In the genomic region with DNA sequence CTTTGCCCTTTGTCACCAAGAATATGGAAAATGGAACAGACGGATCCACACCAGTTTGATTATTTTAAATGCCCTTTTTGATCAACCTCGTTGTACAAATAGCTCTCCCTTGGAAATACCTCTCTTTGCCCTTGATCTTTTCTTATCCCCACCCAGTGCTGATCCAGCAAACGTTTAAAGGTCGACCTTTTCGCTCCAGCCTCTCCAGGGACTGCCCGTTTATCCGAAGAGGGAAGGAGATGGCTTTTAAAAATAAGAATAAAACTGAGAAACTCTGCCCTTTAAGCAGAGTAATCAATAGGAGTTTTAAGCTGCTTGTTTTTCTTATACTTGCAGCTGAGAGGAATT, we compare ENCODE assay signal across 8 mouse cellular contexts. TPM values are rescaled to one million over a fixed set of nuclear protein-coding genes. Genes with fewer than 3 reads are reported as not detected.
A peak's percentile ranks its signal among the peaks of the same experiment; 100 is the strongest.
DNase-seq lines count a peak whose midpoint lies in the region; ATAC-seq and TF ChIP-seq lines count a peak whose summit lies in the region.

No protein-coding gene starts in this region.

- no peaks in the 10 kb centered on the region for H3K4me1 ChIP-seq in heart, adult 2 months (ENCODE audit: control insufficient read depth, insufficient read depth, low read length)
- no peaks in the 10 kb centered on the region for H3K4me1 ChIP-seq in ES-Bruce4 (ENCODE audit: control insufficient read depth, insufficient read depth, low read length)
- peaks cover 18% of the 10 kb centered on the region for H3K4me1 ChIP-seq in forebrain, embryonic 14.5 days (ENCODE audit: control insufficient read depth, insufficient read depth, low read length)
- H3K4me1 ChIP-seq in liver, embryonic 12.5 days, result peaks cover 32% of the 10 kb centered on the region

- WGBS in heart, adult 2 months, result 7% methylated on average over 7 of the region's 7 CpGs
- 2% methylated on average over 7 of the region's 7 CpGs for whole genome bisulfite sequencing in forebrain, embryonic 14.5 days
- WGBS in liver, embryonic 12.5 days (ENCODE audit: insufficient replicate concordance), result 8% methylated on average over 7 of the region's 7 CpGs

- no peak for ATAC-seq in forebrain, embryonic 14.5 days
- ATAC-seq in liver, embryonic 12.5 days, result no peak
- no peak for ATAC-seq in monocyte, adult 5-6 weeks (replicated peaks; ENCODE audit: insufficient number of reproducible peaks, low FRiP score, low TSS enrichment, poor library complexity, severe bottlenecking)

- H3K9ac ChIP-seq in heart, adult 2 months (ENCODE audit: low read depth, low read length), result peak overlapping the region; percentile 99
- peak overlapping the region; percentile 97 for H3K9ac ChIP-seq in ES-Bruce4 (ENCODE audit: low read depth, poor library complexity, severe bottlenecking)
- peak overlapping the region; percentile 99 for H3K9ac ChIP-seq in forebrain, embryonic 14.5 days (ENCODE audit: low read length)
- peak overlapping the region; percentile 98 for H3K9ac ChIP-seq in liver, embryonic 12.5 days

- TF ChIP-seq CTCF in heart, adult 2 months (IDR thresholded peaks at IDR 0.05), result no peak
- TF ChIP-seq CTCF in ES-Bruce4 (IDR thresholded peaks at IDR 0.05; ENCODE audit: low read depth, low read length), result no peak

- no peaks in the 10 kb centered on the region for H3K27me3 ChIP-seq in heart, adult 2 months (ENCODE audit: control insufficient read depth, insufficient read depth, low read length)
- H3K27me3 ChIP-seq in ES-Bruce4 (ENCODE audit: control insufficient read depth, insufficient read depth, low read length, poor library complexity, severe bottlenecking), result no peaks in the 10 kb centered on the region
- H3K27me3 ChIP-seq in forebrain, embryonic 14.5 days (replicated peaks; ENCODE audit: control insufficient read depth, insufficient read depth, low read length), result no peaks in the 10 kb centered on the region
- H3K27me3 ChIP-seq in liver, embryonic 12.5 days (replicated peaks), result no peaks in the 10 kb centered on the region

- no peak for TF ChIP-seq EP300 in heart, adult 2 months (IDR thresholded peaks at IDR 0.05; ENCODE audit: insufficient read depth, low read depth, low read length)
- TF ChIP-seq EP300 in ES-Bruce4 (IDR thresholded peaks at IDR 0.05; ENCODE audit: insufficient read depth, low read depth, low read length), result no peak

- 0 out of 2 replicates have a peak, but pooled peaks cover 2% of the 10 kb centered on the region for H3K79me2 ChIP-seq in heart, adult 2 months (replicated peaks; ENCODE audit: control insufficient read depth, insufficient read depth, low read length)

- peak overlapping the region; percentile 92 for H3K27ac ChIP-seq in heart, adult 2 months
- H3K27ac ChIP-seq in ES-Bruce4 (ENCODE audit: insufficient read depth, low read length), result peak overlapping the region; percentile 37
- peak overlapping the region; percentile 72; the same call in 1 of the 2 replicates for H3K27ac ChIP-seq in forebrain, embryonic 14.5 days (ENCODE audit: low read depth, low read length)
- H3K27ac ChIP-seq in liver, embryonic 12.5 days, result peak overlapping the region; percentile 94

- H3K4me3 ChIP-seq in heart, adult 2 months, result peak overlapping the region; percentile 61
- H3K4me3 ChIP-seq in ES-Bruce4 (ENCODE audit: low read depth, low read length), result peak overlapping the region; percentile 80
- peak overlapping the region; percentile 100 for H3K4me3 ChIP-seq in forebrain, embryonic 14.5 days (ENCODE audit: low read depth, low read length)
- H3K4me3 ChIP-seq in liver, embryonic 12.5 days, result peak overlapping the region; percentile 97

- peak overlapping the region; percentile 69 for H3K4me2 ChIP-seq in forebrain, embryonic 14.5 days (ENCODE audit: low read length)
- peak overlapping the region; percentile 99 for H3K4me2 ChIP-seq in liver, embryonic 12.5 days

- intact Hi-C loops in heart, adult 2 months (cut with DNase I), result loop anchor here (1.0 to 5.0 kb wide), 4 partner anchors 16 to 245 kb away; a partner anchor contains a TSS

- no peak for DNase-seq in heart, adult 2 months
- no peak for DNase-seq in heart, adult 11 months
- DNase-seq in forebrain, embryonic 14.5 days (ENCODE audit: low spot score), result no peak
- DNase-seq in left cerebral cortex, adult 9 months (ENCODE audit: low spot score in 2 of 2), result no peak
- DNase-seq in ovary, adult 18-20 months (ENCODE audit: low spot score), result no peak

- H3K36me3 ChIP-seq in heart, adult 2 months (ENCODE audit: control insufficient read depth, insufficient read depth, low read length), result peaks cover 16% of the 10 kb centered on the region
- peaks cover 14% of the 10 kb centered on the region for H3K36me3 ChIP-seq in ES-Bruce4 (ENCODE audit: control insufficient read depth, insufficient read depth, low read length, poor library complexity, severe bottlenecking)
- H3K36me3 ChIP-seq in forebrain, embryonic 14.5 days (ENCODE audit: control insufficient read depth, insufficient read depth, low read length), result peaks cover 16% of the 10 kb centered on the region
- H3K36me3 ChIP-seq in liver, embryonic 12.5 days, result peaks cover 16% of the 10 kb centered on the region

- no peaks in the 10 kb centered on the region for H3K9me3 ChIP-seq in ES-Bruce4 (replicated peaks; ENCODE audit: control insufficient read depth, insufficient read depth, low read length, poor library complexity, severe bottlenecking)
- H3K9me3 ChIP-seq in forebrain, embryonic 14.5 days (replicated peaks; ENCODE audit: control insufficient read depth, low read length), result no peaks in the 10 kb centered on the region
- H3K9me3 ChIP-seq in liver, embryonic 12.5 days (replicated peaks), result no peaks in the 10 kb centered on the region

- no peak for TF ChIP-seq POLR2A in heart, adult 2 months (IDR thresholded peaks at IDR 0.05; ENCODE audit: insufficient read depth, low read depth, low read length)
- TF ChIP-seq POLR2A in ES-Bruce4 (IDR thresholded peaks at IDR 0.05; ENCODE audit: insufficient read depth, low read length), result no peak

RNA-seq across cellular contexts. Expression of a gene that starts 1.2 kb away (rescaled TPM):
- total RNA-seq in heart, adult 2 months (2021), result 10 to 100 TPM; 47.6 to 55.1 TPM
- polyA plus RNA-seq in heart, adult 2 months (2012; rRNA removed), result 29.0 and 33.1 TPM in 2 replicates
- polyA plus RNA-seq in ES-Bruce4 (2011; ENCODE audit: insufficient read depth, insufficient read length, low read depth, missing spikeins), result 20.0 and 21.2 TPM in 2 replicates
- polyA plus RNA-seq in forebrain, embryonic 14.5 days (2014; fragmentation: Nextera tagmentation; extraction: Ambion mirVana), result 32.4 and 37.5 TPM in 2 replicates
- polyA plus RNA-seq in liver, embryonic 12.5 days (2016; fragmentation: Nextera tagmentation; extraction: Ambion mirVana), result 13.6 and 13.8 TPM in 2 replicates
- 13.1 to 21.2 TPM (median 16.5 TPM) in 3 replicates for total RNA-seq in monocyte, adult 5-6 weeks (2017)

RNA-seq across cellular contexts. Expression of a gene that starts 33.3 kb away (rescaled TPM):
- total RNA-seq in heart, adult 2 months (2021), result 1 to 10 TPM; 4.3 to 6.3 TPM
- polyA plus RNA-seq in heart, adult 2 months (2012; rRNA removed), result 4.5 and 4.6 TPM in 2 replicates
- polyA plus RNA-seq in ES-Bruce4 (2011; ENCODE audit: insufficient read depth, insufficient read length, low read depth, missing spikeins), result 0.16 TPM in 1 of 2 replicates, not detected in the other
- 3.7 and 4.2 TPM in 2 replicates for polyA plus RNA-seq in forebrain, embryonic 14.5 days (2014; fragmentation: Nextera tagmentation; extraction: Ambion mirVana)
- 0.31 and 0.44 TPM in 2 replicates for polyA plus RNA-seq in liver, embryonic 12.5 days (2016; fragmentation: Nextera tagmentation; extraction: Ambion mirVana)
- not detected in 3 replicates for total RNA-seq in monocyte, adult 5-6 weeks (2017)

Comparison
In these comparisons a context has a peak if more than half of its experiments do, and no peak if none do; other contexts are left out.
1. H3K27ac ChIP-seq: peak in every context shown above with its lines; median percentile 94 in liver, embryonic 12.5 days; 92 in heart, adult 2 months; 72 in forebrain, embryonic 14.5 days; 37 in ES-Bruce4.